Mouse (Mus musculus): ENCODE results near the gene Thada. TPM values are rescaled to one million over a fixed set of nuclear protein-coding genes. Genes with fewer than 3 reads are reported as not detected.

Thada gene
- polyA plus RNA-seq, 1 experiment from 2014 or later = 6.1 TPM

- Histone ChIP-seq H3K36me3 (peaks cover 10% of the 10 kb centered on the region), H3K4me1 (replicated peaks) (peaks cover 6% of the 10 kb centered on the region; the same call in 1 of the 2 replicates)
- WGBS = 92% methylated on average over 6 of the region's 6 CpGs
These were observed 135.5 kb downstream of the Thada start for GRCm38 (mm10) chr17:84330506-84330905.

GRCm38 (mm10) chr17:84329906-84330470, 136.0 kb downstream of the Thada start:
- no peak for ATAC-seq (ENCODE audit: low FRiP score)
- Histone ChIP-seq H3K27me3 (no peaks in the 10 kb centered on the region), H3K9me3 (no peaks in the 10 kb centered on the region), H3K4me2 (no peak overlapping the region), H3K9ac (no peak overlapping the region), H3K27ac (no peak overlapping the region), H3K36me3 (peaks cover 10% of the 10 kb centered on the region; the same call in 1 of the 2 replicates), H3K4me1 (replicated peaks) (peaks cover 6% of the 10 kb centered on the region; the same call in 1 of the 2 replicates), H3K4me3 (no peak overlapping the region)
- 91% methylated on average over 4 of the region's 4 CpGs for WGBS

More at GRCm38 (mm10) chr17:84330506-84330905, 135.5 kb downstream of the Thada start:
- ATAC-seq (ENCODE audit: low FRiP score) = no peak
- no peak overlapping the region for H3K4me2 ChIP-seq
- H3K9me3 ChIP-seq = no peaks in the 10 kb centered on the region
- H3K27me3 ChIP-seq = no peaks in the 10 kb centered on the region
- H3K27ac ChIP-seq = no peak overlapping the region
- no peak overlapping the region for H3K4me3 ChIP-seq
- H3K9ac ChIP-seq = no peak overlapping the region

- Histone ChIP-seq H3K4me2 (no peak overlapping the region), H3K27ac (no peak overlapping the region), H3K9ac (no peak overlapping the region), H3K4me3 (no peak overlapping the region), H3K27me3 (no peaks in the 10 kb centered on the region), H3K36me3 (peaks cover 6% of the 10 kb centered on the region; the same call in 1 of the 2 replicates), H3K9me3 (no peaks in the 10 kb centered on the region), H3K4me1 (replicated peaks) (peaks cover 6% of the 10 kb centered on the region; the same call in 1 of the 2 replicates)
- whole genome bisulfite sequencing = 81% methylated on average over 2 of the region's 2 CpGs
- ATAC-seq (ENCODE audit: low FRiP score) = no peak
These were observed 137.5 kb downstream of the Thada start for GRCm38 (mm10) chr17:84328526-84328925.

- Histone ChIP-seq H3K27me3 (no peaks in the 10 kb centered on the region), H3K4me2 (no peak overlapping the region), H3K36me3 (0 out of 2 replicates have a peak, but pooled peaks cover 3% of the 10 kb centered on the region), H3K4me3 (no peak overlapping the region), H3K9me3 (no peaks in the 10 kb centered on the region), H3K4me1 (replicated peaks) (peaks cover 6% of the 10 kb centered on the region; the same call in 1 of the 2 replicates), H3K9ac (no peak overlapping the region), H3K27ac (no peak overlapping the region)
- 75% methylated on average over 12 of the region's 12 CpGs for WGBS
- no peak for ATAC-seq (ENCODE audit: low FRiP score)
These were observed 138.7 kb downstream of the Thada start for GRCm38 (mm10) chr17:84327051-84327925.

- no peaks in the 10 kb centered on the region for H3K36me3 ChIP-seq
- H3K4me1 ChIP-seq (replicated peaks) = no peaks in the 10 kb centered on the region
- H3K27me3 ChIP-seq = no peaks in the 10 kb centered on the region
- no peak overlapping the region for H3K27ac ChIP-seq
- 91% methylated on average over 4 of the region's 4 CpGs for WGBS
- no peak overlapping the region for H3K4me3 ChIP-seq
- no peaks in the 10 kb centered on the region for H3K9me3 ChIP-seq
- no peak overlapping the region for H3K9ac ChIP-seq
- H3K4me2 ChIP-seq = no peak overlapping the region
- no peak for ATAC-seq (ENCODE audit: low FRiP score)
These were observed 143.8 kb downstream of the Thada start for GRCm38 (mm10) chr17:84322176-84322575.

GRCm38 (mm10) chr17:84321351-84321750, 144.7 kb downstream of the Thada start:
- Histone ChIP-seq H3K9ac (no peak overlapping the region), H3K36me3 (no peaks in the 10 kb centered on the region), H3K4me2 (no peak overlapping the region), H3K27ac (no peak overlapping the region), H3K4me3 (no peak overlapping the region), H3K9me3 (no peaks in the 10 kb centered on the region), H3K4me1 (replicated peaks) (no peaks in the 10 kb centered on the region), H3K27me3 (no peaks in the 10 kb centered on the region)
- WGBS = 89% methylated on average over 5 of the region's 5 CpGs
- ATAC-seq (ENCODE audit: low FRiP score) = no peak

GRCm38 (mm10) chr17:84320576-84320975, 145.4 kb downstream of the Thada start:
- H3K4me3 ChIP-seq = no peak overlapping the region
- no peak for ATAC-seq (ENCODE audit: low FRiP score)
- no peaks in the 10 kb centered on the region for H3K36me3 ChIP-seq
- no peak overlapping the region for H3K27ac ChIP-seq
- no peak overlapping the region for H3K4me2 ChIP-seq
- no peak overlapping the region for H3K9ac ChIP-seq
- no peaks in the 10 kb centered on the region for H3K27me3 ChIP-seq
- H3K4me1 ChIP-seq (replicated peaks) = no peaks in the 10 kb centered on the region
- no peaks in the 10 kb centered on the region for H3K9me3 ChIP-seq
- whole genome bisulfite sequencing = 94% methylated on average over 1 of the region's 1 CpGs

GRCm38 (mm10) chr17:84314341-84314740, 151.7 kb downstream of the Thada start:
- Histone ChIP-seq H3K36me3 (peaks cover 5% of the 10 kb centered on the region), H3K4me2 (no peak overlapping the region), H3K27me3 (no peaks in the 10 kb centered on the region), H3K9me3 (no peaks in the 10 kb centered on the region), H3K27ac (no peak overlapping the region), H3K4me1 (replicated peaks) (no peaks in the 10 kb centered on the region), H3K4me3 (no peak overlapping the region), H3K9ac (no peak overlapping the region)
- ATAC-seq (ENCODE audit: low FRiP score) = no peak
- 91% methylated on average over 7 of the region's 7 CpGs for WGBS

GRCm38 (mm10) chr17:84313494-84313893, 152.5 kb downstream of the Thada start:
- no peak for ATAC-seq (ENCODE audit: low FRiP score)
- WGBS = 90% methylated on average over 6 of the region's 6 CpGs

GRCm38 (mm10) chr17:84306151-84306550, 159.9 kb downstream of the Thada start:
- WGBS = 83% methylated on average over 1 of the region's 1 CpGs
- Histone ChIP-seq H3K4me3 (no peak overlapping the region), H3K36me3 (peaks cover 34% of the 10 kb centered on the region), H3K27me3 (no peaks in the 10 kb centered on the region), H3K9ac (no peak overlapping the region), H3K9me3 (no peaks in the 10 kb centered on the region), H3K4me1 (replicated peaks) (0 out of 2 replicates have a peak, but pooled peaks cover 2% of the 10 kb centered on the region), H3K27ac (no peak overlapping the region), H3K4me2 (no peak overlapping the region)
- no peak for ATAC-seq (ENCODE audit: low FRiP score)

More at GRCm38 (mm10) chr17:84313494-84313893, 152.5 kb downstream of the Thada start:
- Histone ChIP-seq H3K36me3 (peaks cover 14% of the 10 kb centered on the region), H3K4me2 (no peak overlapping the region), H3K9me3 (no peaks in the 10 kb centered on the region), H3K4me1 (replicated peaks) (no peaks in the 10 kb centered on the region), H3K27me3 (no peaks in the 10 kb centered on the region), H3K9ac (no peak overlapping the region), H3K27ac (no peak overlapping the region), H3K4me3 (no peak overlapping the region)

- no peak overlapping the region for H3K27ac ChIP-seq
- ATAC-seq (ENCODE audit: low FRiP score) = no peak
- H3K36me3 ChIP-seq = peaks cover 34% of the 10 kb centered on the region
- H3K9me3 ChIP-seq = no peaks in the 10 kb centered on the region
- WGBS = 93% methylated on average over 5 of the region's 5 CpGs
- H3K27me3 ChIP-seq = no peaks in the 10 kb centered on the region
- H3K4me3 ChIP-seq = no peak overlapping the region
- H3K4me2 ChIP-seq = no peak overlapping the region
- 0 out of 2 replicates have a peak, but pooled peaks cover 2% of the 10 kb centered on the region for H3K4me1 ChIP-seq (replicated peaks)
- H3K9ac ChIP-seq = no peak overlapping the region
These were observed 160.9 kb downstream of the Thada start for GRCm38 (mm10) chr17:84305074-84305473.

GRCm38 (mm10) chr17:84304141-84304540, 161.9 kb downstream of the Thada start:
- 93% methylated on average over 5 of the region's 5 CpGs for WGBS
- 0 out of 2 replicates have a peak, but pooled peaks cover 2% of the 10 kb centered on the region for H3K4me1 ChIP-seq (replicated peaks)
- H3K9me3 ChIP-seq = no peaks in the 10 kb centered on the region
- ATAC-seq (ENCODE audit: low FRiP score) = no peak
- peaks cover 26% of the 10 kb centered on the region for H3K36me3 ChIP-seq
- H3K27ac ChIP-seq = no peak overlapping the region
- H3K9ac ChIP-seq = no peak overlapping the region
- H3K27me3 ChIP-seq = no peaks in the 10 kb centered on the region
- H3K4me3 ChIP-seq = no peak overlapping the region
- no peak overlapping the region for H3K4me2 ChIP-seq

Measured in hindbrain, embryonic 13.5 days (tissue).